Mouse (Mus musculus) urinary bladder, adult 2 months (tissue): ENCODE measurements around the gene Hsd3b4. TPM values are rescaled to one million over a fixed set of nuclear protein-coding genes. Genes with fewer than 3 reads are reported as not detected.
"Not testable (repeated sequence)": the region's sequence is repeated elsewhere in the genome, so short reads cannot be mapped to it uniquely, and the experiment has no call there.

Source experiments
- DNase-seq: peaks from one replicate; pipeline ENCODE4 v3.0.0; 2022; ENCODE audit warnings: low spot score
- polyA plus RNA-seq: library from polyadenylated mRNA; depleted of rRNA; stranded (reverse); fragments of >200 nt; gene quantifications from 2 replicates; pipeline ENCODE4 v1.2.3, GENCODE M21; 2012; rRNA removed

Hsd3b4 gene
- polyA plus RNA-seq, result not detected in 2 replicates

- not testable (repeated sequence) for DNase-seq
Observed at GRCm38 (mm10) chr3:98510414-98510813, at the start of gene Hsd3b4. Hsd3b4 (minus strand) TSS chr3:98510514.

- DNase-seq, result not testable (repeated sequence)
Observed at GRCm38 (mm10) chr3:98550832-98551231, 40.5 kb upstream of the Hsd3b4 start.

GRCm38 (mm10) chr3:98550215-98550614 is 39.9 kb upstream of the Hsd3b4 start:
- DNase-seq, result not testable (repeated sequence)

- DNase-seq, result not testable (repeated sequence)
Observed at GRCm38 (mm10) chr3:98548495-98548894, 38.2 kb upstream of the Hsd3b4 start.

- not testable (repeated sequence) for DNase-seq
Observed at GRCm38 (mm10) chr3:98547641-98548040, 37.3 kb upstream of the Hsd3b4 start.

- not testable (repeated sequence) for DNase-seq
Observed at GRCm38 (mm10) chr3:98524978-98525377, 14.7 kb upstream of the Hsd3b4 start.

- DNase-seq, result not testable (repeated sequence)
Observed at GRCm38 (mm10) chr3:98524552-98524951, 14.2 kb upstream of the Hsd3b4 start.

GRCm38 (mm10) chr3:98522779-98523178 is 12.5 kb upstream of the Hsd3b4 start:
- DNase-seq, result not testable (repeated sequence)

- not testable (repeated sequence) for DNase-seq
Observed at GRCm38 (mm10) chr3:98507229-98507628, 3.1 kb downstream of the Hsd3b4 start.

- not testable (repeated sequence) for DNase-seq
Observed at GRCm38 (mm10) chr3:98497401-98497800, 12.9 kb downstream of the Hsd3b4 start.

GRCm38 (mm10) chr3:98496762-98497161 is 13.6 kb downstream of the Hsd3b4 start:
- not testable (repeated sequence) for DNase-seq

- DNase-seq, result not testable (repeated sequence)
Observed at GRCm38 (mm10) chr3:98495055-98495454, 15.3 kb downstream of the Hsd3b4 start.

GRCm38 (mm10) chr3:98494184-98494583 is 16.1 kb downstream of the Hsd3b4 start:
- not testable (repeated sequence) for DNase-seq

- DNase-seq, result not testable (repeated sequence)
Observed at GRCm38 (mm10) chr3:98471499-98471898, 38.8 kb downstream of the Hsd3b4 start.

GRCm38 (mm10) chr3:98471057-98471456 is 39.3 kb downstream of the Hsd3b4 start:
- DNase-seq, result not testable (repeated sequence)

- DNase-seq, result not testable (repeated sequence)
Observed at GRCm38 (mm10) chr3:98469323-98469722, 41.0 kb downstream of the Hsd3b4 start.

GRCm38 (mm10) chr3:98457026-98457425 is 53.3 kb downstream of the Hsd3b4 start, which contains the start of gene Gm4450:
Gm4450 (minus strand) TSS chr3:98457126.
- DNase-seq, result not testable (repeated sequence)

GRCm38 (mm10) chr3:98453786-98454185 is 56.5 kb downstream of the Hsd3b4 start:
- not testable (repeated sequence) for DNase-seq

Other genes starting within 250 kb of the Hsd3b4 start
- gene Hmgcs2, start 230.1 kb downstream of the Hsd3b4 start, polyA plus RNA-seq, result 55.3 and 70.4 TPM in 2 replicates
- gene Phgdh, start 170.5 kb downstream of the Hsd3b4 start, polyA plus RNA-seq, result 14.2 and 15.8 TPM in 2 replicates
- 1.9 TPM in 2 replicates for gene Zfp697, start 128.1 kb downstream of the Hsd3b4 start, polyA plus RNA-seq
- gene Gm4450, start 53.4 kb downstream of the Hsd3b4 start, polyA plus RNA-seq, result not detected in 2 replicates
- not detected in 2 replicates for gene Gm10681, start 78.3 kb upstream of the Hsd3b4 start, polyA plus RNA-seq
- not detected in 2 replicates for gene Hsd3b5, start 119.7 kb upstream of the Hsd3b4 start, polyA plus RNA-seq
- not detected in 2 replicates for gene Hsd3b2, start 214.0 kb upstream of the Hsd3b4 start, polyA plus RNA-seq